Mouse (Mus musculus) forebrain, postnatal 0 days (tissue): ENCODE results near the gene Zfp830. TPM values are rescaled to one million over a fixed set of nuclear protein-coding genes. Genes with fewer than 3 reads are reported as not detected.

Experiments
- ATAC-seq: fragments of 200-750 bp; cut with Nextera tagmentation; 2 replicates; pipeline ENCODE4 v1.8.0; 2017; ENCODE audit warnings: mild to moderate bottlenecking, moderate library complexity
- DNase-seq: peaks from one replicate; pipeline ENCODE4 v3.0.0-alpha.2; 2015
- H3K27ac ChIP-seq: fragments of 300-500 bp; sonication (generic); 2 replicates; pipeline ENCODE4 v1.5.1; 2014; ENCODE audit warnings: low read depth, mild to moderate bottlenecking, antibody characterized with exemption, low read length, moderate library complexity, mixed read lengths
- H3K27me3 ChIP-seq: fragments of 300-500 bp; sonication (generic); 2 replicates; pipeline ENCODE4 v1.6.1; 2014; ENCODE audit warnings: mild to moderate bottlenecking, low read length, mixed read lengths; ENCODE audit not compliant: insufficient read depth
- H3K36me3 ChIP-seq: fragments of 300-500 bp; sonication (generic); 2 replicates; pipeline ENCODE4 v1.6.1; 2014; ENCODE audit warnings: mild to moderate bottlenecking, moderate library complexity; ENCODE audit not compliant: insufficient read depth
- H3K4me1 ChIP-seq: fragments of 300-500 bp; sonication (generic); 2 replicates; pipeline ENCODE4 v1.6.1; 2014; ENCODE audit warnings: antibody characterized with exemption; ENCODE audit not compliant: insufficient read depth
- H3K4me2 ChIP-seq: fragments of 300-500 bp; sonication (generic); 2 replicates; pipeline ENCODE4 v1.6.1; 2014; ENCODE audit warnings: low read depth, mild to moderate bottlenecking, moderate library complexity
- H3K4me3 ChIP-seq: fragments of 300-500 bp; sonication (generic); 2 replicates; pipeline ENCODE4 v1.5.1; 2014; ENCODE audit warnings: low read depth, low read length, mixed read lengths
- H3K9ac ChIP-seq: fragments of 300-500 bp; sonication (generic); 2 replicates; pipeline ENCODE4 v1.6.1; 2014; ENCODE audit warnings: mild to moderate bottlenecking
- H3K9me3 ChIP-seq: fragments of 300-500 bp; sonication (generic); 2 replicates; pipeline ENCODE4 v1.6.1; 2016; ENCODE audit warnings: low read length
- CTCF ChIP-seq: sonication (generic); IDR thresholded peaks from 2 replicates; pipeline ENCODE4 v1.5.1; 2016; ENCODE audit warnings: antibody characterized with exemption, control low read depth, low read depth
- WGBS: fragments of 180-500 bp; shearing (Covaris S2); extraction: QIAGEN DNeasy Blood & Tissue Kit; methylation state at CpG from one replicate; pipeline ENCODE4 v1.1.7; 2014; 5-methylcytosine and 5-hydroxymethylcytosine counted together
- polyA plus RNA-seq: library from polyadenylated mRNA; unstranded; fragments of >200 nt; fragmentation: Nextera tagmentation; extraction: Ambion mirVana; gene quantifications from 2 replicates; pipeline ENCODE4 v1.2.1, GENCODE M21; 2015
- total RNA-seq: library from RNA; depleted of rRNA; stranded (reverse); fragments of >200 nt; gene quantifications from 2 replicates; pipeline ENCODE4 v1.2.3, GENCODE M21; 2014; rRNA removed

Gene Zfp830
- total and polyA plus RNA-seq, 2 experiments from 2014 or later, result 19.6 to 21.5 TPM

GRCm38 (mm10) chr11:82780983-82781903, 17.1 kb downstream of the Zfp830 start, which contains the start of gene Lig3:
Gene Lig3 (plus strand): TSS chr11:82781108.
- WGBS, result 1% methylated on average over 82 of the region's 90 CpGs
- DNase-seq, result peak; percentile 97

DNA sequence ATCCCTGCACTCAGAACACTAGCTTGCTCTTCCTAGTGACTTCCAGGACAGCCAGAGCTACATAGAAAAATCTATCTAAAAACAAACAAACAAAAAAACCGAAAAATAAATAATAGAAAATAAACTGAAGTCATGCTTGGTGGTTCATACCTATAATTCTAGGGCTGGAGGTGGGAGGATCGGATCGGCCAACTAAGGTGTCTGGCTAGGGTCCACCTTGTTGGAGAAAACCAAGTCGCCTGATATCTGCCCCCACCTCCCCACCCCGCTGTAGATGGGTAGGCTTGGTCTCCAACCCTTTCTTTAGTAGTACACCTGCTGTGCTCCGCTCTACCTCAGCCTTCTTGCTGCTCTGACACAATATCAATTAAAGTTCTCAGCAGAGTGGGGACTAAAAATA, 18.1 kb downstream of the Zfp830 start:
- no peak for ATAC-seq
- H3K4me1 ChIP-seq, result peaks cover 6% of the 10 kb centered on the region

More at GRCm38 (mm10) chr11:82780983-82781903, 17.1 kb downstream of the Zfp830 start, which contains the start of gene Lig3:
- peaks cover 6% of the 10 kb centered on the region for H3K4me1 ChIP-seq
- no peaks in the 10 kb centered on the region for H3K27me3 ChIP-seq
- peak within 1 kb of the TSS; percentile 66 for H3K4me2 ChIP-seq
- H3K9ac ChIP-seq, result peak within 1 kb of the TSS; percentile 92
- no peaks in the 10 kb centered on the region for H3K9me3 ChIP-seq
- H3K27ac ChIP-seq, result peak within 1 kb of the TSS; percentile 91
- ATAC-seq, result peak; percentile 97
- peak; percentile 43 for TF ChIP-seq CTCF
- peaks cover 13% of the 10 kb centered on the region for H3K36me3 ChIP-seq
- H3K4me3 ChIP-seq, result peak within 1 kb of the TSS; percentile 92

DNA sequence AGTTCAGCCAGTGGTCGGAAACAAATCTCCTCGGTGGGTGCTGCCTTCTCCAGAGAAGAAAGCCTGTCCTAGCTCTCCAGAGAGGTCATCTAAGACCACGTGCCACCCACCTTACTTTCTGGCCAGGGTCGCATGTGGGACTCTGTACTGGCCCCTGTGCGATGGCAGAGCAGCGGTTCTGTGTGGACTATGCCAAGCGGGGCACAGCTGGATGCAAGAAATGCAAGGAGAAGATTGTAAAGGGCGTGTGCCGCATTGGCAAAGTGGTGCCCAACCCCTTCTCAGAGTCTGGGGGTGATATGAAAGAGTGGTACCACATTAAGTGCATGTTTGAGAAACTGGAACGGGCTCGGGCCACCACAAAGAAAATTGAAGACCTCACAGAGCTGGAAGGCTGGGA, 19.3 kb downstream of the Zfp830 start:
- DNase-seq, result no peak
- WGBS, result 92% methylated on average over 11 of the region's 11 CpGs
- no peak overlapping the region for H3K9ac ChIP-seq
- no peak overlapping the region for H3K4me3 ChIP-seq
- H3K27ac ChIP-seq, result no peak overlapping the region
- H3K4me2 ChIP-seq, result no peak overlapping the region
- no peaks in the 10 kb centered on the region for H3K27me3 ChIP-seq
- peaks cover 29% of the 10 kb centered on the region for H3K36me3 ChIP-seq
- H3K4me1 ChIP-seq, result peaks cover 6% of the 10 kb centered on the region
- H3K9me3 ChIP-seq, result no peaks in the 10 kb centered on the region
- no peak for TF ChIP-seq CTCF
- no peak for ATAC-seq

More for the DNA sequence above, 18.1 kb downstream of the Zfp830 start:
- Histone ChIP-seq H3K9me3 (no peaks in the 10 kb centered on the region), H3K4me3 (peak overlapping the region; percentile 92), H3K4me2 (peak overlapping the region; percentile 66), H3K27me3 (no peaks in the 10 kb centered on the region), H3K9ac (peak overlapping the region; percentile 92), H3K27ac (no peak overlapping the region), H3K36me3 (peaks cover 17% of the 10 kb centered on the region)
- WGBS, result 35% methylated on average over 6 of the region's 6 CpGs
- DNase-seq, result no peak
- TF ChIP-seq CTCF, result no peak

- H3K9ac ChIP-seq, result no peak overlapping the region
- H3K9me3 ChIP-seq, result no peaks in the 10 kb centered on the region
- peaks cover 25% of the 10 kb centered on the region for H3K36me3 ChIP-seq
- DNase-seq, result no peak
- no peaks in the 10 kb centered on the region for H3K27me3 ChIP-seq
- 74% methylated on average over 3 of the region's 3 CpGs for WGBS
- H3K27ac ChIP-seq, result no peak overlapping the region
- H3K4me1 ChIP-seq, result no peaks in the 10 kb centered on the region
- ATAC-seq, result no peak
- no peak overlapping the region for H3K4me2 ChIP-seq
- no peak for TF ChIP-seq CTCF
- H3K4me3 ChIP-seq, result no peak overlapping the region
Measured at GRCm38 (mm10) chr11:82806656-82807055, 42.5 kb downstream of the Zfp830 start.

GRCm38 (mm10) chr11:82807370-82807769, 43.2 kb downstream of the Zfp830 start:
- H3K27me3 ChIP-seq, result no peaks in the 10 kb centered on the region
- no peak for ATAC-seq
- no peak for DNase-seq
- H3K4me3 ChIP-seq, result no peak overlapping the region
- no peak overlapping the region for H3K4me2 ChIP-seq
- no peak overlapping the region for H3K9ac ChIP-seq
- H3K36me3 ChIP-seq, result peaks cover 18% of the 10 kb centered on the region; the same call in 1 of the 2 replicates
- H3K4me1 ChIP-seq, result no peaks in the 10 kb centered on the region
- no peak overlapping the region for H3K27ac ChIP-seq
- 84% methylated on average over 3 of the region's 3 CpGs for WGBS
- no peak for TF ChIP-seq CTCF
- H3K9me3 ChIP-seq, result no peaks in the 10 kb centered on the region

DNA sequence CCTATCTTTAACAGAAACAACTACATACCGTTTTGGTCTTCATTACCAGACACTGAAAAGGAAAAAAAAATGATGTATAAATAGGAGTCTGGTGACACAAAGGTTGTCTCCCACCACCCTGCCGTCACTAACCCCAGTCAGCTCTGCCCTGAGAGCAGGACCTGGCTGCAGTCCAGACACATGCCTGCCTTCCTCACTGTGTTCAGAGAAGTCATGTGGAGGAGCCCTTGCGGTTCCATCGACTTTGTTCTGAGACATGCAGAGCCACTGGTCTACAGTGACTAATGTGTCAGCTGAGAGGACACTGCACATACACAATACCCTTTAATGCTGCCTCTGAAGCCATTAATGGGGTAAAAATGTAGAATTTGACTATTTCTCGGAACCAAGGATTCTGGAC, 44.3 kb downstream of the Zfp830 start:
- H3K9me3 ChIP-seq, result no peaks in the 10 kb centered on the region
- no peak for TF ChIP-seq CTCF
- H3K36me3 ChIP-seq, result peaks cover 7% of the 10 kb centered on the region; the same call in 1 of the 2 replicates
- no peak overlapping the region for H3K27ac ChIP-seq
- 63% methylated on average over 5 of the region's 5 CpGs for WGBS
- H3K4me1 ChIP-seq, result no peaks in the 10 kb centered on the region
- H3K27me3 ChIP-seq, result no peaks in the 10 kb centered on the region
- DNase-seq (no peak), ATAC-seq (no peak)
- H3K4me2 ChIP-seq, result no peak overlapping the region
- no peak overlapping the region for H3K4me3 ChIP-seq
- H3K9ac ChIP-seq, result no peak overlapping the region

Other genes with a start within 250 kb of the Zfp830 start
- 0.23 TPM in 1 of 2 replicates, not detected in the other for gene Cct6b, start within 50 bp of the Zfp830 start, total RNA-seq
- 0.19 and 0.28 TPM in 2 replicates for gene Cct6b, start within 50 bp of the Zfp830 start, polyA plus RNA-seq
- gene Lig3, start 16.8 kb downstream of the Zfp830 start, total RNA-seq, result 41.2 and 53.6 TPM in 2 replicates
- gene Lig3, start 16.8 kb downstream of the Zfp830 start, polyA plus RNA-seq, result 13.4 and 18.3 TPM in 2 replicates
- 4.3 and 6.0 TPM in 2 replicates for gene Rffl, start 106.9 kb downstream of the Zfp830 start, total RNA-seq
- gene Rffl, start 106.9 kb downstream of the Zfp830 start, polyA plus RNA-seq, result 2.3 and 2.8 TPM in 2 replicates
- 8.6 and 9.5 TPM in 2 replicates for gene Rad51d, start 126.3 kb downstream of the Zfp830 start, total RNA-seq
- 13.4 and 14.0 TPM in 2 replicates for gene Rad51d, start 126.3 kb downstream of the Zfp830 start, polyA plus RNA-seq
- gene Fndc8, start 127.8 kb downstream of the Zfp830 start, total RNA-seq, result not detected in 2 replicates
- 0.06 and 0.29 TPM in 2 replicates for gene Fndc8, start 127.8 kb downstream of the Zfp830 start, polyA plus RNA-seq
- 31.5 and 34.9 TPM in 2 replicates for gene Nle1, start 144.1 kb downstream of the Zfp830 start, total RNA-seq
- gene Nle1, start 144.1 kb downstream of the Zfp830 start, polyA plus RNA-seq, result 26.4 and 27.2 TPM in 2 replicates
- gene Unc45b, start 146.2 kb downstream of the Zfp830 start, total RNA-seq, result 1.4 and 3.0 TPM in 2 replicates
- gene Unc45b, start 146.2 kb downstream of the Zfp830 start, polyA plus RNA-seq, result 2.2 and 2.4 TPM in 2 replicates
- 2.6 and 5.4 TPM in 2 replicates for gene Slfn5, start 187.0 kb downstream of the Zfp830 start, total RNA-seq
- 1.5 and 2.4 TPM in 2 replicates for gene Slfn5, start 187.0 kb downstream of the Zfp830 start, polyA plus RNA-seq
- 1.3 and 2.2 TPM in 2 replicates for gene Slfn9, start 227.5 kb downstream of the Zfp830 start, total RNA-seq
- 0.93 and 1.3 TPM in 2 replicates for gene Slfn9, start 227.5 kb downstream of the Zfp830 start, polyA plus RNA-seq